Mouse (Mus musculus): Measurements from ENCODE around the gene Atp6v1fnb.
A peak's percentile ranks its signal among the peaks of the same experiment; 100 is the strongest.

The Atp6v1fnb gene

GRCm38 (mm10) chr6:29467583-29468354 is 3.5 kb upstream of the Atp6v1fnb start, which contains the start of gene Atp6v1f:
Atp6v1f (plus strand) TSS chr6:29467718.
- peak; percentile 94 for DNase-seq (ENCODE audit: low spot score)

GRCm38 (mm10) chr6:29468851-29469250 is 2.4 kb upstream of the Atp6v1fnb start:
- no peak for DNase-seq (ENCODE audit: low spot score)

- peak; percentile 86 for DNase-seq (ENCODE audit: low spot score)
These were observed 2.9 kb downstream of the Atp6v1fnb start for GRCm38 (mm10) chr6:29473941-29474691.

GRCm38 (mm10) chr6:29474736-29475135 is 3.5 kb downstream of the Atp6v1fnb start:
- DNase-seq (ENCODE audit: low spot score) = no peak

- DNase-seq (ENCODE audit: low spot score) = no peak
These were observed 11.5 kb downstream of the Atp6v1fnb start for GRCm38 (mm10) chr6:29482691-29483090.

- DNase-seq (ENCODE audit: low spot score) = peak; percentile 95
These were observed 13.7 kb downstream of the Atp6v1fnb start for GRCm38 (mm10) chr6:29484716-29485559.

GRCm38 (mm10) chr6:29485951-29486350 is 14.7 kb downstream of the Atp6v1fnb start:
- DNase-seq (ENCODE audit: low spot score) = no peak

GRCm38 (mm10) chr6:29494101-29494500 is 22.9 kb downstream of the Atp6v1fnb start:
- DNase-seq (ENCODE audit: low spot score) = no peak

GRCm38 (mm10) chr6:29496270-29496669 is 25.0 kb downstream of the Atp6v1fnb start:
- DNase-seq (ENCODE audit: low spot score) = no peak

- DNase-seq (ENCODE audit: low spot score) = no peak
These were observed 26.6 kb downstream of the Atp6v1fnb start for GRCm38 (mm10) chr6:29497791-29498190.

- DNase-seq (ENCODE audit: low spot score) = no peak
These were observed 28.9 kb downstream of the Atp6v1fnb start for GRCm38 (mm10) chr6:29500177-29500576.

GRCm38 (mm10) chr6:29500810-29501209 is 29.6 kb downstream of the Atp6v1fnb start:
- DNase-seq (ENCODE audit: low spot score) = no peak

- no peak for DNase-seq (ENCODE audit: low spot score)
These were observed 30.4 kb downstream of the Atp6v1fnb start for GRCm38 (mm10) chr6:29501599-29501998.

- no peak for DNase-seq (ENCODE audit: low spot score)
These were observed 34.3 kb downstream of the Atp6v1fnb start for GRCm38 (mm10) chr6:29505493-29505892.

GRCm38 (mm10) chr6:29506834-29507233 is 35.6 kb downstream of the Atp6v1fnb start:
- no peak for DNase-seq (ENCODE audit: low spot score)

- peak; percentile 55 for DNase-seq (ENCODE audit: low spot score)
These were observed 36.4 kb downstream of the Atp6v1fnb start, which contains the start of gene Kcp for GRCm38 (mm10) chr6:29507447-29508309. Kcp (minus strand) TSS chr6:29507952.

GRCm38 (mm10) chr6:29509086-29509485 is 37.8 kb downstream of the Atp6v1fnb start:
- DNase-seq (ENCODE audit: low spot score) = no peak

- peak; percentile 75 for DNase-seq (ENCODE audit: low spot score)
These were observed 42.0 kb downstream of the Atp6v1fnb start for GRCm38 (mm10) chr6:29513284-29513683.

- peak; percentile 78 for DNase-seq (ENCODE audit: low spot score)
These were observed 45.9 kb downstream of the Atp6v1fnb start for GRCm38 (mm10) chr6:29517139-29517538.

GRCm38 (mm10) chr6:29522626-29523300 is 51.5 kb downstream of the Atp6v1fnb start:
- DNase-seq (ENCODE audit: low spot score) = no peak

Measured in retina, embryonic 14.5 days (tissue).